Mouse (Mus musculus) layer of hippocampus, postnatal 14 days (tissue): Measurements from ENCODE around the gene Mrgpra1. TPM values are rescaled to one million over a fixed set of nuclear protein-coding genes. Genes with fewer than 3 reads are reported as not detected.
"Not testable (repeated sequence)": the region's sequence is repeated elsewhere in the genome, so short reads cannot be mapped to it uniquely, and the experiment has no call there.

Experiments
- DNase-seq, 2 experiments: peaks; one replicate each; pipeline ENCODE4 v3.0.0; 2021 to 2022; ENCODE audit warnings: low spot score in 2 of 2, mixed read lengths in 1 of 2
- long read RNA-seq, 2 experiments: library from polyadenylated mRNA; stranded (forward); transcript quantifications; one replicate each; pipeline ENCODE4 v2.0.0; 2021
- total RNA-seq, 2 experiments: library from RNA; stranded (reverse); gene quantifications; 2 replicates each; pipeline ENCODE4 v1.2.3; 2021

Mrgpra1 gene
- total RNA-seq = not detected
- long read RNA-seq, experiment 1 = 0 reads
- long read RNA-seq, experiment 2 = 0 reads

DNA sequence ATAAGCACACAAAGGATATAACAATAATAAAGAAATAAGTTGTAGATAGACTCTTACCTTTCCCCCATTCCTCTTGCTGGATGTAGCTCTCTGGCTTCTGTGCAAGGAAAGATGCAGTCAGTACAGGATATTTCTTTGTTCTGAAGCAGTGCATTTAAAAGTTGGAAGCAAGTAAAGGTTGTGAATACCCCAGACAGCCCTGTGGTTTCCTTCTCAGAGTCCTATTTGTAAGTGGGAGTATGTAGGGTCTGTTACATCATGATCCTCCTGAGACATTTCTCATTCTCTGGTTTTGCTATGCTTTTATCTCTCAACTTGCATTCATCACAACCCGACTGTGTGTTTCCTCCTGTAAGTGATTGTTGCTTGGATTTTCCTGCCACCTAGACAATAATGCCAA is at the start of gene Mrgpra1:
Gene Mrgpra1, minus strand, starts transcription at position 101 of the 400 bp plus-strand sequence.
- no peak for DNase-seq

DNA sequence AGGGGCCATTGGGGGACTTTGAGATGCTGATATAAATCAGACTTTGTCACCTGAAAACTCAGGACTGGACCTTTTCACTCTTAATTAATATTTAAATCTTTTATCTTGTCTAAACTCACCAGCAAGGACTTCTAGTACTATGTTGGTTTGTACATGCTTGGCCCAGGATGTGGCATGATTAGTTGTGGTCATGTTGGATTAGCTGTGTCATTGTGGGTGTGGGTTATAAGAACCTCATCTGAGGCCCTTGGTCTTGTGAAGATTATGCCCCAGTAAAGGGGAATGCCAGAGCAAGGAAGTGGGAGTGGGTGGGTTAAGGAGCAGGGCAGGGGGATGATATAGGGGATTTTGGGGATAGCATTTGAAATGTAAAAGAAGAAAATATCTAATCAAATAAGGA is 47.1 kb upstream of the Mrgpra1 start:
- DNase-seq = no peak

DNA sequence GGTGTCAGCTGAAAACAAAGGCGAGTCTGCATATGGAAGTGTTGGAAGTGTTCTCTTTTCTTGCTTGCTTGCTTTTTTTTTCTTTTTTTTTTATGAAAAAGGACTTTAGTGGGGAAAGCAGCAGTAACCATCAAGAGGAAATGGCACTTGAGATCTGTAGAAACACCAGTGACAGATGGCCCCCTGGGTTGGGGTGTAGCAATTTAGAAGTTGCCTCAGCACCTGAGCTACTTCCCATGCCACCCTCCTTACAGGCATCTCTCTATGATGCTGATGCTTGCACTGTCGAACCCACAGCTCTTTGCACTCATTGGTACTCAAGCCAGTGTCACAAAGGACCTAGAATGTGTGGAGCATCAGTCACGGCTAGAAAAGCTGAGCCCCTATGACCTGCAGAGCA is 5.6 kb downstream of the Mrgpra1 start:
- no peak for DNase-seq

DNA sequence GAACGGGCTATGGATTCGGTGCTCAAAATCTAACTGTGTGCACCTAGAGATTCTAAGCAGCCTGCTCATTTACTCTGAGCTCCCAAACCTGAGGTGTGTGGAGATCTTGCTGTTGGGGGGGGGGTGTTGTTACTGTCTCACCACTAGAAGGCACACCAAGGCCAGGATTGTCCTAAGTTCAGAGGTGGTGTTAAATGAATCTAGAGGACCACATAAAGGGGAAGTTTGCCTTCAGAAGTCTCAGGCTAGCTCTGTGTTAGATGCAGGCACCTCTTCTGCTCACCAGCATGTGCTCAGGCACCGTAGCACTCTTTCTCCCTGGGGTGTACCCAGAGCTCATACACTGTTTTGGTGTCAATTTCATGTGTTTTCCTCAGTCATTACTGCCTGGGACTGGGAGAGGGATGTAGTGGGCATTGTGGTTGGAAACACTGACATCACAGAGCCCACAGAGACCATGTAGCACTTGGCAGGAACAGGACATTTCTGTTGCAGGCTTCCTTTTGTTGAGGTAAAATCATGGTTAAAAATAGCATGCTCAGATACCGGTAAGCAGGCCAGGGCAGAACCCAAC is 8.0 kb downstream of the Mrgpra1 start:
- no peak for DNase-seq

DNA sequence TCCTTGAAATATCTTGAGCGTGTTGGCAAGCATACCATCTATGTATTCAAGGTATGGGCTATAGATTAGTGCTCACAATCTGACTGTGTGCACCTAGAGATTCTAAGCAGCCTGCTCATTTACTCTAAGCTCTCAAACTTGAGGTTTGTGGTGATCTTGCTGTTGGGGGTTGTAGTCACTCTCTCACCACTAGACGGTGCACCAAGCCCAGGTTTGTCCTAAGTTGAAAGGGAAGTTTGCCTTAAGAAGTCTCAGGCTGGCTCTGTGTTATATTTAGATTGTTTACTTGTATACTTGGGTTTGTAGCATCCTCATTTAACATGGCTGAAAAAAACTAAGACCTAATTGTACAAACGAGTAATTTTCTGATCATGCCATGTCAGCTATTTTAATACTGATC is 12.2 kb downstream of the Mrgpra1 start:
- not testable (repeated sequence) for DNase-seq

DNA sequence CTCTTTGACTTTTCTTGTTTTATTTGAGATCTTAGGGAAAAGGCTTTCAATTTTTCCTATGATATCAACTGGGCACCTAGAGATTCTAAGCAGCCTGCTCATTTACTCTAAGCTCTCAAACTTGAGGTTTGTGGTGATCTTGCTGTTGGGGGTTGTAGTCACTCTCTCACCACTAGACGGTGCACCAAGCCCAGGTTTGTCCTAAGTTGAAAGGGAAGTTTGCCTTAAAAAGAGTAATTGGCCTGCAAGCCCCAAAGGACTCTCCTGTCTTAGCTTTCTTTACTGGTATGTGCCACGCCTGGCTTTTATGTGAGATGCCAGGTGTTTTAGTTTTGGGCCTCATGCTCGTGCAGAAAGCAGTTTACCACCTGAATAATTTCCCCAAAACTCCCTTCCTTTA is 12.7 kb downstream of the Mrgpra1 start:
- not testable (repeated sequence) for DNase-seq

DNA sequence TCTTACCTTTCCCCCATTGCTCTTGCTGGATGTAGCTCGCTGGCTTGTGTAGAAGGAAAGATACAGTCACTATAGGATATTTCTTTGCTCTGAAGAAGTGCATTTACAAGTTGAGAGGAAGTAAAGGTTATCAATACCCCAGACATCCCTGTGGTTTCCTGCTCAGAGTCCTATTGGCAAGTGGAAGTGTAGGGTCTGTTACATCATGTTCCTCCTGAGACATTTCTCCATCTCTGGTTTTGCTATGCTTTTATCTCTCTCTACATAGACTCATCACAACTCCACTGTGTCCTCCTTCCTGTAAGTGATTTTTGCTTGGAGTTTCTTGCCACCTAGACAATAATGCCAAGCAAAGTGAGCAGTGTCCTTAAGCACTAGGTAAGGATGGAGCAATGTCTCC is 35.7 kb downstream of the Mrgpra1 start:
- no peak for DNase-seq

DNA sequence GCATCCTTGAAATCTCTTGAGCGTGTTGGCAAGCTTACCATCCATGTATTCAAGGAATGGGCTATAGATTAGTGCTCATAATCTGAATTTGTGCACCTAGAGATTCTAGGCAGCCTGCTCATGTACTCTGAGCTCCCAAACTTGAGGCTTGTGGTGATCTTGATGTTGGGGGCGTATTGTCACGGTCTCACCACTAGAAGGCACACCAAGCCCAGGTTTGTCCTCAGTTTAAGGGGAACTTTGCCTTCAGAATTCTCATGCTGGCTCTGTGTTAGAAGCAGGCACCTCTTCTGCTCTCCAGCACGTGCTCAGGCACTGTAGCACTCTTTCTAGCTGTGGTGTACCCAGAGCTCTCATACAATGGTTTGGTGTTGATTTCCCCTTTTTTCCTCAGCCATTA is 41.8 kb downstream of the Mrgpra1 start:
- no peak for DNase-seq

DNA sequence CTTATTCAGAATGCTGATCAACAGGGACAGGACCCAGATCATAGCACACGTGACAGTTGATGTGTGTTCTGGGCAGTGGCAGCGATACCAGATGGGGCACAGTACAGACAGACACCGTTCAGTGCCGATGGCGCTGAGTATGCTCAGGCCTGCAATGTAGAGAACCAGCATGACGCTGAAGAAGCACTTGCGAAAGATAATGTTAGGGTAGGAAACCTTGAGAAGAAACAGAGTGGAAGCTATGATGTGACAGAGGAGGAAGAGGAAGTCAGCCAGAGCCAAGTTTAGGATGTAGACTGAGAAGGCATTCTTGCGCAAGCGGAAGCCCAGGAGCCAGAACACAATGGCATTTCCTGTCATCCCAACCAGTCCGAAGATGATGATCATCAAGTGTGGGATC is 44.2 kb downstream of the Mrgpra1 start:
- no peak for DNase-seq

DNA sequence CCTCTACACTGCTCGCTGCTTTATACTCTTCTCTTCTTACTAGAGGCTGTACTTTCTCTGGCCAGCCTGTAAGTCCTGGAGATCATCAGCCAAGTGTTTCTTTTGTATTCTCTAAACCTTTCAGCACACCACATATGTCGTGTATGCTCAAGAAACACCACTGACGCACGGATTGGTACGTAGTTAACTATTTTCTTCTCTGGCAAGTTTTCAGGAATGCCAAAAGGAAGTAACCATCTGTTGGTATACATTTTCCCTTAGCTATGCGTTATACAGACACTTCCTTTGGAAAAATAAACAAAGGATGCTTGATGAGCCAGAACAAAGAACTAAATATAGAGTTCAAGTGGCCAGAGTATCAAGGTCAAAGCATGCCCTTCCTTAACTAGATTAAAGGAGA is 49.4 kb downstream of the Mrgpra1 start:
- not testable (repeated sequence) for DNase-seq

DNA sequence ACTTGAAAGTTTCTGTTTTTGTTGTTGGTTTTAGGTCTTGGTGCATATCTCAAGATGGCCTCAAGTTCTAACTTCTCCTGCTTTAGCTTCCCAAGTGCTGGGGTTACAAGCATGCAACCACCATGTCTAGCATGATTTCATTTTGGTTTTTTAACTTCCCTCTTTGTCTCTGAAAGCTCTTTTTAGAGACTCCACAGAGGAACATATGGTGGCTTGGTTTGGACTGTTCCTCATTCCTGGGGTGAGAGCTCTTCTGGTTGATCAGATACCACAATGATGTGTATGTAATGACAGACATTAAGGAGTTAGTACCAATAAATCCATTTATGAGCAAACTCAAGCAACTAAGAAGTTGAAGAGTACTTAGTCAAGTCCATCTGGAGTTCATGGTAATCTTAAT is 54.4 kb downstream of the Mrgpra1 start:
- not testable (repeated sequence) for DNase-seq

Other genes with a start within 250 kb of the Mrgpra1 start
- gene Ptpn5, start 220.6 kb downstream of the Mrgpra1 start, total RNA-seq = 100 to 1,000 TPM; 102 to 103 TPM
- gene Mrgpra6, start 149.3 kb downstream of the Mrgpra1 start, total RNA-seq = not detected
- gene Mrgpra9, start 101.4 kb downstream of the Mrgpra1 start, total RNA-seq = not detected
- gene Mrgpra2a, start 97.9 kb upstream of the Mrgpra1 start, total RNA-seq = not detected
- gene Mrgpra2b, start 174.6 kb upstream of the Mrgpra1 start, total RNA-seq = not detected
- not detected for gene Mrgpra3, start 247.1 kb upstream of the Mrgpra1 start, total RNA-seq